Mouse (Mus musculus) ES-E14 (cell line): ENCODE measurements at regions not wholly inside any gene's neighbourhood (a gene's known extent, or its start where the extent isn't known, plus 50 kb on each side); places are given as distances from the start of the nearest gene placed in this dataset.

Experiments
- HCFC1 ChIP-seq: IDR thresholded peaks from 2 replicates; pipeline ENCODE4 v1.6.1; 2012; ENCODE audit warnings: low read length, inconsistent platforms, borderline replicate concordance; ENCODE audit not compliant: insufficient read depth
- MAFK ChIP-seq: IDR thresholded peaks from 2 replicates; pipeline ENCODE4 v1.6.1; 2014; ENCODE audit warnings: mild to moderate bottlenecking, low read depth, low read length, inconsistent platforms; ENCODE audit not compliant: insufficient read depth

DNA sequence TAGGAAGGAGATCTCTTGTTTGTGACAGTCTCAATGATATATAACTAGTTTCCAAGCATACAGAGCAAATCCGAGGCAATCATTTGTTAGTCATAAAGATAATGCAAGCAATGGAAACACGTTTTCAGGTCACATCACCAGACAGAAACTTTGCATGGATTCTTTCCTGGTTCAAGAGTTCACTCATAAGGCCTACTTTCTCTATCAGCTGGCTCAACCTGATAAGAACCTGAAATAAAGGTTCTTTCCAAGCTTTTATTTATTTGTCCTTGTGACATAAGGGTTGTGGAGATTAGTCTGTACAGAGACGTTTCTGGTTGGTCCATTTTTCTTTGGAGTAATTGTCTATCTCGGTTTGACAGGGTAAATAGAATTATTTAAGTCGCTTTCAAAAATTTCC lies 122.7 kb upstream of the Cdkn2b start:
- no peak for TF ChIP-seq HCFC1
- TF ChIP-seq MAFK: no peak
